Mouse (Mus musculus): ENCODE measurements around the gene Hbb-bs. TPM values are rescaled to one million over a fixed set of nuclear protein-coding genes. Genes with fewer than 3 reads are reported as not detected.
A peak's percentile ranks its signal among the peaks of the same experiment; 100 is the strongest.

The Hbb-bs gene
- 815 and 1,167 TPM in 2 replicates for total RNA-seq (2014; rRNA removed)
- 757 and 1,200 TPM in 2 replicates for polyA plus RNA-seq (2015; fragmentation: Nextera tagmentation; extraction: Ambion mirVana)

GRCm38 (mm10) chr7:103827808-103828207, at the start of gene Hbb-bs:
TSS of gene Hbb-bs (minus strand) at chr7:103828096.
- Histone ChIP-seq H3K9ac (no peak within 1 kb of the TSS), H3K27ac (ENCODE audit: low read depth, low read length) (no peak within 1 kb of the TSS), H3K4me2 (ENCODE audit: low read depth) (no peak within 1 kb of the TSS), H3K4me3 (ENCODE audit: low read depth, low read length) (no peak within 1 kb of the TSS), H3K36me3 (ENCODE audit: insufficient read depth) (no peaks in the 10 kb centered on the region), H3K4me1 (ENCODE audit: insufficient read depth) (no peaks in the 10 kb centered on the region), H3K27me3 (ENCODE audit: insufficient read depth, low read length) (no peaks in the 10 kb centered on the region), H3K9me3 (ENCODE audit: low read length) (no peaks in the 10 kb centered on the region)
- DNase-seq = no peak
- WGBS = 96% methylated on average over 4 of the region's 4 CpGs
- ATAC-seq = no peak
- no peak for TF ChIP-seq CTCF (IDR thresholded peaks at IDR 0.05; ENCODE audit: low read depth)

GRCm38 (mm10) chr7:103877093-103877492, 49.2 kb upstream of the Hbb-bs start:
- H3K4me1 ChIP-seq (ENCODE audit: insufficient read depth) = no peaks in the 10 kb centered on the region
- no peak overlapping the region for H3K27ac ChIP-seq (ENCODE audit: low read depth, low read length)
- no peak for TF ChIP-seq CTCF (IDR thresholded peaks at IDR 0.05; ENCODE audit: low read depth)
- H3K9me3 ChIP-seq (ENCODE audit: low read length) = no peaks in the 10 kb centered on the region
- H3K9ac ChIP-seq = no peak overlapping the region
- no peaks in the 10 kb centered on the region for H3K36me3 ChIP-seq (ENCODE audit: insufficient read depth)
- H3K27me3 ChIP-seq (ENCODE audit: insufficient read depth, low read length) = no peaks in the 10 kb centered on the region
- no peak for DNase-seq
- no peak overlapping the region for H3K4me3 ChIP-seq (ENCODE audit: low read depth, low read length)
- no peak overlapping the region for H3K4me2 ChIP-seq (ENCODE audit: low read depth)
- WGBS = 83% methylated on average over 2 of the region's 2 CpGs
- no peak for ATAC-seq

- H3K36me3 ChIP-seq (ENCODE audit: insufficient read depth) = no peaks in the 10 kb centered on the region
- TF ChIP-seq CTCF (IDR thresholded peaks at IDR 0.05; ENCODE audit: low read depth) = no peak
- no peak for DNase-seq
- no peak overlapping the region for H3K4me2 ChIP-seq (ENCODE audit: low read depth)
- no peak overlapping the region for H3K4me3 ChIP-seq (ENCODE audit: low read depth, low read length)
- no peaks in the 10 kb centered on the region for H3K9me3 ChIP-seq (ENCODE audit: low read length)
- WGBS = 43% methylated on average over 5 of the region's 5 CpGs
- no peak for ATAC-seq
- H3K27me3 ChIP-seq (ENCODE audit: insufficient read depth, low read length) = no peaks in the 10 kb centered on the region
- no peak overlapping the region for H3K9ac ChIP-seq
- no peaks in the 10 kb centered on the region for H3K4me1 ChIP-seq (ENCODE audit: insufficient read depth)
- H3K27ac ChIP-seq (ENCODE audit: low read depth, low read length) = no peak overlapping the region
These were observed 46.6 kb upstream of the Hbb-bs start for GRCm38 (mm10) chr7:103874451-103874850.

GRCm38 (mm10) chr7:103873064-103873463, 45.2 kb upstream of the Hbb-bs start:
- 6% methylated on average over 1 of the region's 1 CpGs for WGBS
- Histone ChIP-seq H3K9ac (no peak overlapping the region), H3K4me3 (ENCODE audit: low read depth, low read length) (no peak overlapping the region), H3K27me3 (ENCODE audit: insufficient read depth, low read length) (no peaks in the 10 kb centered on the region), H3K27ac (ENCODE audit: low read depth, low read length) (no peak overlapping the region), H3K9me3 (ENCODE audit: low read length) (no peaks in the 10 kb centered on the region), H3K36me3 (ENCODE audit: insufficient read depth) (no peaks in the 10 kb centered on the region), H3K4me2 (ENCODE audit: low read depth) (no peak overlapping the region), H3K4me1 (ENCODE audit: insufficient read depth) (no peaks in the 10 kb centered on the region)
- no peak for ATAC-seq
- peak; percentile 58 for TF ChIP-seq CTCF (IDR thresholded peaks at IDR 0.05; ENCODE audit: low read depth)
- peak; percentile 32 for DNase-seq

GRCm38 (mm10) chr7:103870667-103871066, 42.8 kb upstream of the Hbb-bs start:
- H3K9ac ChIP-seq = no peak overlapping the region
- ATAC-seq (no peak), DNase-seq (no peak)

GRCm38 (mm10) chr7:103865716-103866115, 37.8 kb upstream of the Hbb-bs start:
- H3K27ac ChIP-seq (ENCODE audit: low read depth, low read length) = no peak overlapping the region
- DNase-seq (no peak), ATAC-seq (no peak)
- H3K4me3 ChIP-seq (ENCODE audit: low read depth, low read length) = no peak overlapping the region
- H3K9me3 ChIP-seq (ENCODE audit: low read length) = no peaks in the 10 kb centered on the region
- no peak overlapping the region for H3K9ac ChIP-seq
- H3K4me1 ChIP-seq (ENCODE audit: insufficient read depth) = no peaks in the 10 kb centered on the region
- H3K27me3 ChIP-seq (ENCODE audit: insufficient read depth, low read length) = no peaks in the 10 kb centered on the region
- no peaks in the 10 kb centered on the region for H3K36me3 ChIP-seq (ENCODE audit: insufficient read depth)
- TF ChIP-seq CTCF (IDR thresholded peaks at IDR 0.05; ENCODE audit: low read depth) = no peak
- no peak overlapping the region for H3K4me2 ChIP-seq (ENCODE audit: low read depth)

More at GRCm38 (mm10) chr7:103870667-103871066, 42.8 kb upstream of the Hbb-bs start:
- Histone ChIP-seq H3K27me3 (ENCODE audit: insufficient read depth, low read length) (no peaks in the 10 kb centered on the region), H3K4me2 (ENCODE audit: low read depth) (no peak overlapping the region), H3K36me3 (ENCODE audit: insufficient read depth) (no peaks in the 10 kb centered on the region), H3K4me3 (ENCODE audit: low read depth, low read length) (no peak overlapping the region), H3K9me3 (ENCODE audit: low read length) (no peaks in the 10 kb centered on the region), H3K27ac (ENCODE audit: low read depth, low read length) (no peak overlapping the region), H3K4me1 (ENCODE audit: insufficient read depth) (no peaks in the 10 kb centered on the region)
- TF ChIP-seq CTCF (IDR thresholded peaks at IDR 0.05; ENCODE audit: low read depth) = no peak

- Histone ChIP-seq H3K27ac (ENCODE audit: low read depth, low read length) (no peak overlapping the region), H3K9ac (no peak overlapping the region), H3K36me3 (ENCODE audit: insufficient read depth) (no peaks in the 10 kb centered on the region), H3K27me3 (ENCODE audit: insufficient read depth, low read length) (no peaks in the 10 kb centered on the region), H3K9me3 (ENCODE audit: low read length) (no peaks in the 10 kb centered on the region), H3K4me2 (ENCODE audit: low read depth) (no peak overlapping the region), H3K4me3 (ENCODE audit: low read depth, low read length) (no peak overlapping the region), H3K4me1 (ENCODE audit: insufficient read depth) (no peaks in the 10 kb centered on the region)
- no peak for TF ChIP-seq CTCF (IDR thresholded peaks at IDR 0.05; ENCODE audit: low read depth)
- DNase-seq = no peak
- ATAC-seq = no peak
- WGBS = 79% methylated on average over 3 of the region's 3 CpGs
These were observed 33.6 kb upstream of the Hbb-bs start for GRCm38 (mm10) chr7:103861531-103861930.

- Histone ChIP-seq H3K27me3 (ENCODE audit: insufficient read depth, low read length) (no peaks in the 10 kb centered on the region), H3K4me2 (ENCODE audit: low read depth) (no peak overlapping the region), H3K9ac (no peak overlapping the region), H3K36me3 (ENCODE audit: insufficient read depth) (no peaks in the 10 kb centered on the region), H3K4me1 (ENCODE audit: insufficient read depth) (no peaks in the 10 kb centered on the region), H3K27ac (ENCODE audit: low read depth, low read length) (no peak overlapping the region), H3K4me3 (ENCODE audit: low read depth, low read length) (no peak overlapping the region), H3K9me3 (ENCODE audit: low read length) (no peaks in the 10 kb centered on the region)
- WGBS = 59% methylated on average over 1 of the region's 1 CpGs
- no peak for TF ChIP-seq CTCF (IDR thresholded peaks at IDR 0.05; ENCODE audit: low read depth)
- ATAC-seq = no peak
- DNase-seq = no peak
These were observed 33.0 kb upstream of the Hbb-bs start for GRCm38 (mm10) chr7:103860855-103861254.

Data from forebrain, postnatal 0 days (tissue).